Mouse (Mus musculus) E14TG2a.4 (cell line): Measurements from ENCODE around the gene Trim28.

Source experiments
- CTCF ChIP-seq: conservative IDR thresholded peaks from 2 replicates; pipeline ENCODE4 v1.5.1; 2014; ENCODE audit warnings: low read length
- NANOG ChIP-seq: IDR thresholded peaks from 2 replicates; pipeline ENCODE4 v1.6.1; 2014; ENCODE audit warnings: borderline replicate concordance, low read length, mixed read lengths

DNA sequence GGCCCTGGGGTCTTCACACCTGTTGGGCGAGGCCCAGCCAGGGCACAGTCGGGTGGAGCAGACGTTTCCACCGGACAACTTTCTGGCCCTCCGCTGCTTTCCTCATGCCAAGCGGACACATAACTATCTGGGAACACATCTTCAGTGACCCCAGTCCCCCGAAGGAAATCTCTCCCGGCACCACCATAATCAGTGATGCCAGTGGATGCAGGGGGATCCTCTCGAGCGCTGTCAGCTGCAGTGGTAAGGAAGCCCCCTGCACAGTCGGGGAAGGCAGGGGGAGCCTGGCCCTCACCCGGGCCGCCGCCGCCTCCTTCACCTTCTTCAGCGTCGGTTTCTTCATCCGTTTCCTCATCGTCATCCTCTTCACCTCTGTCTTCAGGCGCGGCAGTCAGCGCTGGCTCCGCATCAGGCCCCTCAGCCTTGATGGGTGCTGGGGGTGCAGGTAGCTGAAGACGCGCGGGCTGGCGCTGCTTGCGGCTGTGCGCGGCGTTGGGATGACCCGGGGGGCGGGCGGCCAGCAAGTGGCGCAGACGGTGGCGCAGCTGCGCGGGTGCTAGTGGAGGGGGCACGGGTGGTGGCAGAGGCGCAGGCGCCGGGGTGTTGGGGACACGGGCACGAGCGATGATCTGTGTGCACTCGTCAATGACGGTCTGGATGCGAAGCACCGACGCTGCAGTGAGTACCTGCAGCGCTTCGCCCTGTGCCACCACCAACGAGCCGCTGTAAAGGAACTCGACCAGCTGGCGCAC, 8.6 kb downstream of the Trim28 start:
- TF ChIP-seq CTCF (no peak), NANOG (no peak)
